Mouse (Mus musculus) leukemia stem cell, adult 10-12 weeks (primary cell): ENCODE results near the gene Cyp2d10. TPM values are rescaled to one million over a fixed set of nuclear protein-coding genes. Genes with fewer than 3 reads are reported as not detected.

Experiments used
- polyA plus RNA-seq: library from polyadenylated mRNA; stranded (reverse); fragments of >175 nt; gene quantifications from 2 replicates; pipeline ENCODE4 v1.2.3, GENCODE M21; 2012; ENCODE audit warnings: low replicate concordance

Cyp2d10 gene
- not detected in 2 replicates for polyA plus RNA-seq

DNA sequence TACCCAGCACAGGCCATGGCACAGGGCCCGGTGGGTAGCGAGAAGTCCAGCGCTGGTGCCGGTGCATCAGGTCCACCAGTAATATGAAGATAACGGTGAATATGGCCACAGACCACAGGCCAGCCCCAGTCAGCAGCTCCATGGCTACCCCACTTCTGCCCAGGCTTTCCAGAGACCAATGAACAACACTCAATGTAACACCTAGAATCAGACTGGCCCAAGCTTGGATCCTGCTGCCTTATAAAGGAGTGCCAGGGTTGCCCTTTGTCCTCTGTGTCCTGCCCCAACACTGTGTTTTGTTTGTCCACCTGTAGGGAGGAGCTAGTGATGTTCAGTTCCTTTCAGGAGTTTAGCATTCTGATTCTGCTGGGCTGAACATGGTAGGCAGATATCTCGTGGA lies at the start of gene Cyp2d10:
Gene Cyp2d10 (minus strand): TSS at position 215 of the 400 bp plus-strand sequence.

DNA sequence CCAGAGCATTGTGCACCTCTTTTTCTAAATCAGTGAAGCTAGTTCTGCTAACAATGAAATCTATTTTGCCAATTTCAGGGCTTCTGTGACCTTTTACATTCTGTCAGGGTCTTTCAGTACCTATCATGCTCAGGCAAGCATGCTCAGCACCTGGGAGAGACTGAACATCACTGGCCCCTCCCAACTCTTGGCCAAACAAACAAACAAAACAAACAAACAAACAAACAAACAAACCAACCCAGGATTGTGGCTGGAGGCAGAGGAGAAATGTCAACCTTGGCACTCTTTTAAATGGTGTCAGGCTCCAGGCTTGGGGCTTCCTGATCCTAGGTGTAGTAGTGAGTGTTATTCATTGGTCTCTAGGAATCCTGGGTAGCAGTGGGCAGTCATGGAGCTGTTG lies 26.1 kb upstream of the Cyp2d10 start, which contains the start of gene Cyp2d9:
Gene Cyp2d9 (plus strand): TSS at position 301 of the 400 bp plus-strand sequence.

DNA sequence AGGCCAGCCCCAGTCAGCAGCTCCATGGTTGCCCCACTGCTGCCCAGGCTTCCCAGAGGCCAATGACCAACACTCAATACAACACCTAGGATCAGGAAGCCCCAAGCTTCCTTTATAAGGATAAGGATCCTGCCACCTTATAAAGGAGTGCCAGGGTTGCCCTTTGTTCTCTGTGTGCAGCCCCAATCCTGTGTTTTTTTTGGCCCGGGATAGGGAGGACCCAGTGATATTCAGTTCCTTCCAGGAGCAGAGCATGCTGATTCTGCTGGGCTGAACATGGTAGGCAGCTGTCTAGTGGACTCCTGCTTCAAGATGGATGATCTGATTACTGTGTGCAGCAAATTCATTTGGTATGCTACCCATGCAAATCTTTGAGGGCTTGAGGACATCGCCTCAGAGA lies 13.1 kb downstream of the Cyp2d10 start, which contains the start of gene Cyp2d11:
Gene Cyp2d11 (minus strand): TSS at position 101 of the 400 bp plus-strand sequence.

DNA sequence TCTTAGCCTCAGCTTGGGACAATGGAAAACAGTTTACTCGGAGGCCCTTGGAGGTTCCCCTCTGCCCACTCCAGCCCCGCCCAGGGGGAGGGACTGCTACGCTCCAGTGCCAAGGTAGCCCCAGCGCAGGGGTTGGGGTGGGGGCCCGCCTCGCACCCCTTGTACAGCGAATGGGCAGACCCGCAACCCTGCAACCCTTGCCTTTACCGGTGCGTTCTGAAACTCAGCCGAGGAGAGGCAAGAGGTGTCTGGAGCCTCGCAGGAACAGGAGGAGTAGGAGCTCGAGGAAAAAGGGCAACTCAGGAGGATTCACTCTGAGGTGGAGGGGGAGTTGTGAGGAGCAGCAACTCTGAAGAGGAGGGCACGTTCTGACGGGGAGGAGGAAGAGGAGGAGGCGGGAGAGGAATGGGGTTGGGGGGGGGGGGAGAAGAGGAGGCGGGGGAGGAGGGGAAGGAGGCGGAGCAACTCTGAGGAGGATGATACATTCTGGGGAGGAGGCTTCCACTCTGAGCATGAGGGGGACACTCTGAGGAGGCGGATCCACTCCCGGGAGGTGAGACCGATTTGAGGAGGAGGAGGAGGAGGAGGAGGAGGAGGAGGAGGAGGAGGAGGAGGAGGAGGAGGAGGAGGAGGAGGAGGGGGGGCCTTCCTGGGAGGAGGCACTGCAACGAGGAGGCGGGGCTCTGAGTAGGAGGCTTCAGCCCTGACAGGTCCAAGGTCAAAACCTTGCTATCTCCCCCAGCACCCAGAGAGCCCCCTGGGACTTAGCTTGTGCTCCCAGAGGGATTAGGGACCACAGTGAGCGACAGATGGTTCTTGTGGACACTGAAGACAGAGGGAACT lies 26.9 kb downstream of the Cyp2d10 start, which contains the start of gene Cyp2d22:
Gene Cyp2d22 (minus strand): TSS at position 390 of the 843 bp plus-strand sequence.

DNA sequence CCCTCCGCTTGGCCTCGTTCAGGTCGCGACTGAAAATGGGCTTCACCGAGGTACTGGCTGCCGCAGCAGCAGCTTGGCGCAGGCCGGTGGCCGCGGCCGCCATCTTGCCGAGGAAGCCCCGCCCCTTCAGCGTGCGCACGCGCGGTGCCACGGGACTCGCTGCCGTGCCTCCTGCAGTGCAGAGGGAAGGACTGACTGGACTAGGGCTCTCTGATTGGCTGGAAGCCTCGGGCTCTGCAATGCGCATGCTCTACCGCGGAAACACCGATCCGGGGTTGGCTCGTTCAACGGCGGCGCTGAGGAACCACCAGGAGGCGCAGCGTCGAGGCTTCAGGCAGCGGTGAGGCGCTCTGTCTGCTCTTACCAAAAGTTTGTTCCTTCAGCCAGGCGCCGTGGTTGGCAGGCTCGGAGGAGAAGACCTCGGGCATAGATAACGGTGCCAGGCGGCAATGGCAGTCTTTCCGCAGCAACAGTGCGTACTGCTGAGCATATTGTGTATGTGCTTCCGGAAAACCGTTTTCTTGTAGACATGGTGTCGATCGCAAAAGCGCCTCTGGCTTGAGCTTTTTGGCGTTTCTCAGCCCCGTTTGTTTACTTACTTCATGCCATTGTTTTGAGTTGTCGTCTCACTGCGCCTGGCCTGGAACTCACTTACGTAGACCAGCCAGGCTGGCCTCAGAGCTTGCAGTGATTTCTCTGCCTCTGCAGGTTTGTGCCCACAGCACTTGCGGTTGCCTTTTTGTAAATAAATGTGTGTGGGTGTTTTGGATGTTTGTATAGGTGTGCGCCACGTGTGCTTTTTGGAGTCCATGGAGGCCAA lies 52.7 kb downstream of the Cyp2d10 start, which contains the start of gene Ndufa6:
Gene Ndufa6 (minus strand): TSS at position 197 of the 820 bp plus-strand sequence.

Other genes starting within 250 kb of the Cyp2d10 start
- gene Shisa8, start 194.4 kb downstream of the Cyp2d10 start, polyA plus RNA-seq: 3.5 and 9.3 TPM in 2 replicates
- gene Tnfrsf13c, start 182.8 kb downstream of the Cyp2d10 start, polyA plus RNA-seq: 51.6 and 117 TPM in 2 replicates
- gene Cenpm, start 162.4 kb downstream of the Cyp2d10 start, polyA plus RNA-seq: 74.9 and 105 TPM in 2 replicates
- not detected in 2 replicates for gene 1500009C09Rik, start 154.8 kb downstream of the Cyp2d10 start, polyA plus RNA-seq
- gene Sept3, start 132.3 kb downstream of the Cyp2d10 start, polyA plus RNA-seq: 0.73 and 1.1 TPM in 2 replicates
- gene Wbp2nl, start 108.2 kb downstream of the Cyp2d10 start, polyA plus RNA-seq: not detected in 2 replicates
- 38.6 and 88.5 TPM in 2 replicates for gene Naga, start 68.3 kb downstream of the Cyp2d10 start, polyA plus RNA-seq
- gene Pheta2, start 68.3 kb downstream of the Cyp2d10 start, polyA plus RNA-seq: 5.0 and 17.1 TPM in 2 replicates
- 58.2 and 75.0 TPM in 2 replicates for gene Smdt1, start 68.2 kb downstream of the Cyp2d10 start, polyA plus RNA-seq
- gene Ndufa6, start 52.9 kb downstream of the Cyp2d10 start, polyA plus RNA-seq: 95.3 and 124 TPM in 2 replicates
- gene Cyp2d22, start 26.9 kb downstream of the Cyp2d10 start, polyA plus RNA-seq: 0.07 and 0.80 TPM in 2 replicates
- not detected in 2 replicates for gene Cyp2d11, start 13.2 kb downstream of the Cyp2d10 start, polyA plus RNA-seq
- gene Cyp2d9, start 26.2 kb upstream of the Cyp2d10 start, polyA plus RNA-seq: not detected in 2 replicates
- gene Cyp2d12, start 147.9 kb upstream of the Cyp2d10 start, polyA plus RNA-seq: not detected in 2 replicates
- not detected in 2 replicates for gene Cyp2d34, start 213.8 kb upstream of the Cyp2d10 start, polyA plus RNA-seq